Mouse (Mus musculus) lung, embryonic 14.5 days (tissue): ENCODE data around the gene Cd207. TPM values are rescaled to one million over a fixed set of nuclear protein-coding genes. Genes with fewer than 3 reads are reported as not detected.
"Not testable (repeated sequence)": the region's sequence is repeated elsewhere in the genome, so short reads cannot be mapped to it uniquely, and the experiment has no call there.

Experiments used
- ATAC-seq: fragments of 200-750 bp; cut with Nextera tagmentation; 2 replicates; pipeline ENCODE4 v1.8.0; 2017; ENCODE audit warnings: mild to moderate bottlenecking, moderate TSS enrichment, moderate library complexity; ENCODE audit not compliant: insufficient read depth
- DNase-seq: peaks from one replicate; pipeline ENCODE4 v3.0.0-alpha.2; 2015
- H3K27ac ChIP-seq: fragments of 300-500 bp; sonication (generic); 2 replicates; pipeline ENCODE4 v1.5.1; 2014; ENCODE audit warnings: low read depth, mild to moderate bottlenecking, moderate library complexity
- H3K27me3 ChIP-seq: fragments of 300-500 bp; sonication (generic); 2 replicates; pipeline ENCODE4 v1.6.1; 2014; ENCODE audit warnings: low read length, control low read depth; ENCODE audit not compliant: insufficient read depth
- H3K36me3 ChIP-seq: fragments of 300-500 bp; sonication (generic); 2 replicates; pipeline ENCODE4 v1.6.1; 2014; ENCODE audit warnings: control low read depth; ENCODE audit not compliant: insufficient read depth
- H3K4me1 ChIP-seq: fragments of 300-500 bp; sonication (generic); 2 replicates; pipeline ENCODE4 v1.6.1; 2014; ENCODE audit warnings: antibody characterized with exemption, control low read depth; ENCODE audit not compliant: insufficient read depth
- H3K4me2 ChIP-seq: fragments of 300-500 bp; sonication (generic); 2 replicates; pipeline ENCODE4 v1.6.1; 2014; ENCODE audit warnings: mild to moderate bottlenecking
- H3K4me3 ChIP-seq: fragments of 300-500 bp; sonication (generic); 2 replicates; pipeline ENCODE4 v1.5.1; 2014; ENCODE audit warnings: low read depth, low read length
- H3K9ac ChIP-seq: fragments of 300-500 bp; sonication (generic); 2 replicates; pipeline ENCODE4 v1.6.1; 2014
- H3K9me3 ChIP-seq: fragments of 300-500 bp; sonication (generic); 2 replicates; pipeline ENCODE4 v1.6.1; 2016; ENCODE audit warnings: low read depth, low read length, control low read depth
- CTCF ChIP-seq: IDR thresholded peaks from 2 replicates; pipeline ENCODE4 v1.5.1; 2016; ENCODE audit warnings: antibody characterized with exemption, low read depth
- WGBS: fragments of 180-500 bp; shearing (Covaris S2); extraction: QIAGEN DNeasy Blood & Tissue Kit; methylation state at CpG from one replicate; pipeline ENCODE4 v1.1.7; 2014; 5-methylcytosine and 5-hydroxymethylcytosine counted together
- polyA plus RNA-seq: library from polyadenylated mRNA; unstranded; fragments of >200 nt; fragmentation: Nextera tagmentation; extraction: Ambion mirVana; gene quantifications from 2 replicates; pipeline ENCODE4 v1.2.1, GENCODE M21; 2014

Gene Cd207
- polyA plus RNA-seq, 1 experiment from 2014 or later, result not detected

GRCm38 (mm10) chr6:83665009-83665408 is 12.6 kb downstream of the Cd207 start:
- 71% methylated on average over 2 of the region's 2 CpGs for WGBS
- Histone ChIP-seq H3K27me3 (no peaks in the 10 kb centered on the region), H3K36me3 (no peaks in the 10 kb centered on the region), H3K4me1 (no peaks in the 10 kb centered on the region), H3K9me3 (no peaks in the 10 kb centered on the region), H3K9ac (no peak overlapping the region), H3K27ac (no peak overlapping the region), H3K4me2 (no peak overlapping the region), H3K4me3 (no peak overlapping the region)
- ATAC-seq, result no peak
- TF ChIP-seq CTCF, result no peak
- no peak for DNase-seq

- H3K27ac ChIP-seq, result no peak overlapping the region
- H3K4me3 ChIP-seq, result no peak overlapping the region
- H3K4me2 ChIP-seq, result no peak overlapping the region
- WGBS, result 71% methylated on average over 4 of the region's 4 CpGs
- no peak for DNase-seq
- no peaks in the 10 kb centered on the region for H3K4me1 ChIP-seq
- no peaks in the 10 kb centered on the region for H3K27me3 ChIP-seq
- ATAC-seq, result no peak
- no peaks in the 10 kb centered on the region for H3K9me3 ChIP-seq
- H3K36me3 ChIP-seq, result no peaks in the 10 kb centered on the region
- H3K9ac ChIP-seq, result no peak overlapping the region
- TF ChIP-seq CTCF, result no peak
These were observed 16.8 kb downstream of the Cd207 start for GRCm38 (mm10) chr6:83660821-83661220.

DNA sequence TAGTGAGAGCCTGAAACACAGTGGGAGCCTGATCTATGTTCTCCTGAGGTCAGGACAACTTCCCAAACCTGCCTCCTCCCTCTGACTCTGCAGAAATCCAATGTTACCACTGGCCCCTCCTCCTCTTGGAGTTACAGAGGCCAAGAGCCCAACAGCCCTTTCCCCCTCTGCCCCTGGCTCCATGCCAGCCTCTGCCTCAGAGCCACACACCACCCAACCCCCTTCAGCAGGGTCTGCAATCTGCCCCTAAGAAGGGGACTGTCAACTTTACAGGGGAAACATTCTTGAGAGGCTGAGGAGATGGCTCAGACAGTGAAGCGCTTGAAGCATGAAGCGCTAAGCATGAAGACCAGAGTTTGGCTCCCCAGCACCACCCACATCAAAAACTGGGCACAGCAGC is 21.6 kb downstream of the Cd207 start, which contains the start of gene Clec4f:
Clec4f (minus strand) TSS at position 101 of the 400 bp plus-strand sequence.
- WGBS, result 94% methylated on average over 2 of the region's 2 CpGs
- DNase-seq (no peak), ATAC-seq (no peak)
- no peak within 1 kb of the TSS for H3K27ac ChIP-seq
- H3K4me2 ChIP-seq, result no peak within 1 kb of the TSS
- H3K4me3 ChIP-seq, result no peak within 1 kb of the TSS
- TF ChIP-seq CTCF, result no peak
- H3K36me3 ChIP-seq, result no peaks in the 10 kb centered on the region
- no peak within 1 kb of the TSS for H3K9ac ChIP-seq
- H3K4me1 ChIP-seq, result no peaks in the 10 kb centered on the region
- no peaks in the 10 kb centered on the region for H3K9me3 ChIP-seq
- H3K27me3 ChIP-seq, result no peaks in the 10 kb centered on the region

DNA sequence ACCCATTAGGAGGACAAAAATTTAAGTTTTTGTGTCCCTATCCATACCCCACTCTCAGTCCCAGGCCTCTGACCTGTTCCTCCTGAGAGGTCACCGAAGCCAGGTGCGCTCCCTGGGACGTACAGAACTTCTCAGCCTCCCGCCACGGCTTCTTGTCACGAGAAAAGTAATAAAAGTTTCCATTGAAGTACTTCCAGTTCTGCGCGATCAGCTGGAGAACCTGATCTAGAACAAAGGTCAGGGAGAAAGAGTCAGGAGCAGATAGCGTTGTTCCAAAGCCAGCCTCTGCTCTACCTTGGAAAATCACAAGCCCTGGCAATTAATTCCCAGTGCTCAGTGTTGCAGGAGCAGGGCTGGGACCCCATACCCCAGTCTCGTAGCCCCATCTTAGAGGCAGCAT is 30.9 kb downstream of the Cd207 start:
- TF ChIP-seq CTCF, result no peak
- WGBS, result 80% methylated on average over 10 of the region's 10 CpGs
- ATAC-seq, result no peak
- H3K27ac ChIP-seq, result no peak overlapping the region
- no peaks in the 10 kb centered on the region for H3K27me3 ChIP-seq
- no peak overlapping the region for H3K9ac ChIP-seq
- no peak for DNase-seq
- no peaks in the 10 kb centered on the region for H3K4me1 ChIP-seq
- H3K36me3 ChIP-seq, result no peaks in the 10 kb centered on the region
- no peak overlapping the region for H3K4me3 ChIP-seq
- H3K4me2 ChIP-seq, result no peak overlapping the region
- H3K9me3 ChIP-seq, result no peaks in the 10 kb centered on the region

GRCm38 (mm10) chr6:83635329-83635728 is 42.3 kb downstream of the Cd207 start:
- WGBS, result 84% methylated on average over 1 of the region's 1 CpGs
- TF ChIP-seq CTCF, result no peak
- Histone ChIP-seq H3K9me3 (no peaks in the 10 kb centered on the region), H3K4me1 (no peaks in the 10 kb centered on the region), H3K4me2 (no peak overlapping the region), H3K27ac (no peak overlapping the region), H3K27me3 (no peaks in the 10 kb centered on the region), H3K4me3 (no peak overlapping the region), H3K36me3 (no peaks in the 10 kb centered on the region), H3K9ac (no peak overlapping the region)
- ATAC-seq (no peak), DNase-seq (no peak)

- not testable (repeated sequence) for H3K4me2 ChIP-seq, H3K27me3 ChIP-seq, H3K27ac ChIP-seq, H3K36me3 ChIP-seq, H3K9ac ChIP-seq, H3K4me3 ChIP-seq, H3K4me1 ChIP-seq, ATAC-seq, H3K9me3 ChIP-seq, DNase-seq
- WGBS, result 54% methylated on average over 4 of the region's 4 CpGs
These were observed 43.0 kb downstream of the Cd207 start for GRCm38 (mm10) chr6:83634631-83635030.

- not testable (repeated sequence) for H3K27me3 ChIP-seq, H3K4me3 ChIP-seq, H3K4me2 ChIP-seq, H3K27ac ChIP-seq, H3K36me3 ChIP-seq, H3K9ac ChIP-seq, ATAC-seq, H3K9me3 ChIP-seq, H3K4me1 ChIP-seq
- WGBS, result 23% methylated on average over 5 of the region's 5 CpGs
- DNase-seq, result peak; percentile 10
These were observed 43.6 kb downstream of the Cd207 start for GRCm38 (mm10) chr6:83634106-83634505.

- Histone ChIP-seq H3K4me1 (no peaks in the 10 kb centered on the region), H3K9me3 (no peaks in the 10 kb centered on the region), H3K4me3 (no peak overlapping the region), H3K4me2 (no peak overlapping the region), H3K27me3 (no peaks in the 10 kb centered on the region), H3K9ac (no peak overlapping the region), H3K27ac (no peak overlapping the region), H3K36me3 (no peaks in the 10 kb centered on the region)
- WGBS, result 51% methylated on average over 4 of the region's 4 CpGs
- TF ChIP-seq CTCF, result no peak
- DNase-seq, result no peak
- ATAC-seq, result no peak
These were observed 45.8 kb downstream of the Cd207 start for GRCm38 (mm10) chr6:83631815-83632214.
